Mouse (Mus musculus): ENCODE results near the gene Ssu72.

- TF ChIP-seq CTCF (IDR thresholded peaks at IDR 0.05; ENCODE audit: extremely low read depth, insufficient read length, insufficient replicate concordance, low read depth, low read length), result no peak
- no peak for TF ChIP-seq POLR2A (IDR thresholded peaks at IDR 0.05; ENCODE audit: low read depth, low read length)
Measured at GRCm38 (mm10) chr4:155761356-155762099, 56.9 kb downstream of the Ssu72 start.
